Mouse (Mus musculus): ENCODE measurements around the gene Gm49369.

DNA sequence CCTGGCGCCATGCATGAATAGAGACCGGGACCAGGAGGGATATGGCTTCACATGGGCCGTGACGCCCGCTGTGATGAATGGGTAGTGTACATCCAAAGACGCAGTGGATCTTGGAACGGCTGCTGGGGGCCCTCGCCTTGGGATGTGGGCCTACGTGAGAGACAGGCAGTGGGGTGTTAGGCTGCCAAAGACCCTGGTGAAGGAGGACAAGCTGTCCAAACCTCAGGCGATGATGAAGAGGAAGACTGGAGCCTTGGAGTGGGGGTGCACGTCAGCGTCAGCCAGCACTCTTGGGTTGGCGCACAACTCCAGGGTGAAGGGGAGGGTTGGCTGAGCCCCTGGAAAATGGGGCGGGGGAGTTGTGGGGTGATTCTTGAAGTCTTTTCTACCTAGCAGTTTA is 48.6 kb upstream of the Gm49369 start:
- TF ChIP-seq CTCF (IDR thresholded peaks at IDR 0.05; ENCODE audit: borderline replicate concordance, insufficient read depth, low read length), result no peak
- TF ChIP-seq POLR2A (IDR thresholded peaks at IDR 0.05; ENCODE audit: low read depth, low read length), result no peak
